Mouse (Mus musculus): ENCODE measurements around the gene Zfpm1. TPM values are rescaled to one million over a fixed set of nuclear protein-coding genes. Genes with fewer than 3 reads are reported as not detected.

The Zfpm1 gene
- polyA plus RNA-seq, 1 experiment from 2014 or later = 2.1 TPM

DNA sequence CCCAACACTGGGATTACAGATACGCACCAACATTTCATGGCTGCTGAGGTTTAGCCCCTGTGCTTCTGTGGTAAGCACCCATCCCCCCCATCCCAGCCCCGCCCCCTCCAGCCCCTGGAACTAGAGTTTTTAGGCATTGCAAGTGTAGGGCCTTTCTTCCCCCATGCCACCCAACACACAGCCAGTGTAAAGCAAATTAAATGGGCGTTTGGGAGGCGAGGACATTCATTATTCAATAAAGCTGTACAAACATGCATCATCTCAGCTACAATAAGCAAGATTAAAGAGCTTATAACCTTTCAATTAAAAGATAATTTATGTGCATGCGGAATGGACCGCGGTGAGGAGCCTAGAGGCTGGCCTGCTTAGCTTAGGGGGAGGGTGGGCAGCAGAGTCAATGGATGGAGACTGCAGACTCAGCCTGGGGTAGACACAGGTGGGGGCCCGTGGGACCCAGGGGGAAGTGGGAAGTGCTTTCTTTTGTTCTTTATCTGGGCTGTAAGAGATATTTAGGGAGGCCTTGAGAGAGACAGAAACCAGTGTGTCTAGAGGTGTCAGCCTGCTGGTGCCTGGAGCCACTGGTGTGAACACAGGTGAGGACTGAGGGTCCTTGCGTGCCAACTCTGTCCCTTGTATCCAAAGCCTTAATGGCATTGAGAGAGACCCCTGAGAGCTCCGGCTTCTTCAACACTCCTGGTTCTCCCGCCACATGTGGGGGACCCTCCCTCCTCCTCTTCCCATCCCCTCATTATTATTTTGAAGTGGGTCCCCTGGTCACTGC, 68.6 kb downstream of the Zfpm1 start:
- ATAC-seq (ENCODE audit: insufficient read depth, low FRiP score) = no peak
- H3K27ac ChIP-seq (ENCODE audit: low read length) = no peak overlapping the region
- H3K4me1 ChIP-seq (ENCODE audit: control insufficient read depth, insufficient read depth, low read length) = peaks cover 4% of the 10 kb centered on the region; the same call in 1 of the 2 replicates
- WGBS = 39% methylated on average over 11 of the region's 11 CpGs
- H3K4me2 ChIP-seq (ENCODE audit: low read depth, low read length) = no peak overlapping the region
- no peaks in the 10 kb centered on the region for H3K9me3 ChIP-seq (replicated peaks; ENCODE audit: control insufficient read depth, low read length)
- H3K36me3 ChIP-seq (ENCODE audit: control insufficient read depth, insufficient read depth, low read length) = no peaks in the 10 kb centered on the region
- no peak overlapping the region for H3K9ac ChIP-seq (ENCODE audit: low read length)
- no peak overlapping the region for H3K4me3 ChIP-seq (replicated peaks; ENCODE audit: low read length)
- H3K27me3 ChIP-seq (ENCODE audit: control insufficient read depth, insufficient read depth, low read length) = no peaks in the 10 kb centered on the region

DNA sequence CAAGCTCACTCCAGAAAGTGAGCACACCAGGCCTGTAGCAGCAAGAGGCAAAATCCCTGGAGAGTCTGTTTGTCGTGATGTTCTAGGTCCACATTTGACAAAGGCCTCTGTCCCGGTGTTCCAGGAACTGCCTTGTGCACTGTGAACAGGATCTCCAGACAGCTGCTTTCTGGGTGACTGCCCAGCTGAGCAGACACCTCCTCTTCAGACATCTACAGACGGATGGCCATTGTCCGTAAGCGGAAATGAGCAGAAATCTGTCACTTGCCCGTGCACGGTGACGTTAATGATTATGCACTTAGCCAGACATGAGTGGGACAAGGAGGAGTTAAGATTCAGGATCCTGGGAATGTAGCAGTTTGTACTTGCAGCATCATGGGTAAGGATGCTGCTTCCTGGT, 72.2 kb downstream of the Zfpm1 start:
- no peaks in the 10 kb centered on the region for H3K27me3 ChIP-seq (ENCODE audit: control insufficient read depth, insufficient read depth, low read length)
- no peak overlapping the region for H3K4me3 ChIP-seq (replicated peaks; ENCODE audit: low read length)
- H3K27ac ChIP-seq (ENCODE audit: low read length) = no peak overlapping the region
- ATAC-seq (ENCODE audit: insufficient read depth, low FRiP score) = no peak
- no peak overlapping the region for H3K9ac ChIP-seq (ENCODE audit: low read length)
- H3K4me2 ChIP-seq (ENCODE audit: low read depth, low read length) = no peak overlapping the region
- no peaks in the 10 kb centered on the region for H3K9me3 ChIP-seq (replicated peaks; ENCODE audit: control insufficient read depth, low read length)
- 76% methylated on average over 8 of the region's 8 CpGs for WGBS
- H3K36me3 ChIP-seq (ENCODE audit: control insufficient read depth, insufficient read depth, low read length) = no peaks in the 10 kb centered on the region
- H3K4me1 ChIP-seq (ENCODE audit: control insufficient read depth, insufficient read depth, low read length) = peaks cover 4% of the 10 kb centered on the region; the same call in 1 of the 2 replicates

DNA sequence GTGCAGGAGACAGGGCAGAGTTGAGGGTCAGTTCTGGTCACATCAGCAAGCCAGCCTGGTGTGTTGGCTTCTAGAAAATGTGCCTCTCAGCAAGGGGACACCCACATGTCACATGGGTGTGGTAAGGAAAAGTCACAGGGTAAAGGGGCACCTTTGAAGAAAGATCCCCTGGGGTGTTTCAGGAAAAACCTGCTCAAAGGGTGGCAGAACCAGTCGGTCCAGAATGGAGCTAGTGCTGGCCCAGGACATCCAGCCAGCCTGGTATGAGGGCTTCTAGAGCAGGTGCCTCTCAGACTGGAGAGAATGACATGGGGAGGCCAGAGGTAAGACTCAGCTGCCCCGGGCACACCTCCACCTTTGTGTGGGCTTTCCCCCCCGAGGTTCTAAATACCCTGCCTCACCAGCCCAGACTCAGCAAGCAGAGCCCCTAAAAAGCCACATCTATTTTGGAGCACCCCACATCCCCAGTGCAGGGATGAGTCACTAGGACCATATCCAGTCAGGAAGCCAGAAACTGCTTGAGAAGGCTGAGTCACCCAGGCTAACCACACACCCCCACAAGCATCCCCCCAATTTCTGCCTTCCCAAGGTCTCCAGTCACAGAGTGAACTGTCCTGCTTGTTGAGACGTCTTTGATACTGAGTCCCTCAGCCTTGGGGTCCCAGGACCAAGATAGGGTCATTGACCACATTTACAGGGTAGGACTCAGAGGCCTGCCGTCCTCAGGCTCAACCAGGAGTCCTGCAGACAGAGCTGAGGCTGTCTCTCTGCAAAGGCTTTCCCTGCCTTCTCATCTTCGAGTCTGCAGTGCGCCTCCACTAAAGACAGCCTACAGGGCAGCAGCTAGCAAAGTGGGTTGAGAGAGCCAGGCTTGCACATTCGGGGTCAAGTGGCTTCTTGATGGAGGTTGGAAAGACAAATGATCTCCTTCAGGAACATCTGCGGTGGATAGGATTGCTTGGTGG, 74.0 kb downstream of the Zfpm1 start:
- Histone ChIP-seq H3K4me2 (ENCODE audit: low read depth, low read length) (peak overlapping the region; percentile 6; the same call in 1 of the 2 replicates), H3K36me3 (ENCODE audit: control insufficient read depth, insufficient read depth, low read length) (no peaks in the 10 kb centered on the region), H3K9me3 (replicated peaks; ENCODE audit: control insufficient read depth, low read length) (no peaks in the 10 kb centered on the region), H3K9ac (ENCODE audit: low read length) (no peak overlapping the region), H3K27me3 (ENCODE audit: control insufficient read depth, insufficient read depth, low read length) (no peaks in the 10 kb centered on the region), H3K4me3 (replicated peaks; ENCODE audit: low read length) (no peak overlapping the region), H3K27ac (ENCODE audit: low read length) (peak overlapping the region; percentile 47; the same call in 1 of the 2 replicates), H3K4me1 (ENCODE audit: control insufficient read depth, insufficient read depth, low read length) (no peaks in the 10 kb centered on the region)
- 54% methylated on average over 9 of the region's 9 CpGs for WGBS
- ATAC-seq (ENCODE audit: insufficient read depth, low FRiP score) = peak; percentile 69

DNA sequence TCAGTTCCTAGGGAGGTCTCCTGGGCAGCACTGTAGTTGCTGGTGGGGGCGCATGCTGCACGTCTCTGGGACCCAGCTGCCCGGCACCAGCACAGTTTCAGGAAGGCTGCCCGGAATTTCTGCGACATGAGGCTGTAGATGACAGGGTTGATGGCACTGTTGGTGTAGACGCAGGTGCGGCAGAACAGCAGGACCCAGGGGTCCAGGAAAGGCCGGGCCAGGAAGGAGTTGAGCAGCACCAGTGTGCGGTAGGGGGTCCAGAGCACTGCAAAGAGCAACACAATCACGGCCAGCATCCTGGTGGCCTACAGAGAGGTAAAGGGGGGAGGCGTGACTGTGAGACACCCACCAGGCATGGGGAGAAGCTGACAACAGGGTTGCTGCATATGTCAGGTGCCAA, 75.3 kb downstream of the Zfpm1 start:
- Histone ChIP-seq H3K27ac (ENCODE audit: low read length) (no peak overlapping the region), H3K4me3 (replicated peaks; ENCODE audit: low read length) (no peak overlapping the region), H3K9ac (ENCODE audit: low read length) (no peak overlapping the region), H3K9me3 (replicated peaks; ENCODE audit: control insufficient read depth, low read length) (no peaks in the 10 kb centered on the region), H3K27me3 (ENCODE audit: control insufficient read depth, insufficient read depth, low read length) (no peaks in the 10 kb centered on the region), H3K36me3 (ENCODE audit: control insufficient read depth, insufficient read depth, low read length) (no peaks in the 10 kb centered on the region), H3K4me1 (ENCODE audit: control insufficient read depth, insufficient read depth, low read length) (no peaks in the 10 kb centered on the region), H3K4me2 (ENCODE audit: low read depth, low read length) (no peak overlapping the region)
- WGBS = 64% methylated on average over 11 of the region's 11 CpGs
- ATAC-seq (ENCODE audit: insufficient read depth, low FRiP score) = no peak

DNA sequence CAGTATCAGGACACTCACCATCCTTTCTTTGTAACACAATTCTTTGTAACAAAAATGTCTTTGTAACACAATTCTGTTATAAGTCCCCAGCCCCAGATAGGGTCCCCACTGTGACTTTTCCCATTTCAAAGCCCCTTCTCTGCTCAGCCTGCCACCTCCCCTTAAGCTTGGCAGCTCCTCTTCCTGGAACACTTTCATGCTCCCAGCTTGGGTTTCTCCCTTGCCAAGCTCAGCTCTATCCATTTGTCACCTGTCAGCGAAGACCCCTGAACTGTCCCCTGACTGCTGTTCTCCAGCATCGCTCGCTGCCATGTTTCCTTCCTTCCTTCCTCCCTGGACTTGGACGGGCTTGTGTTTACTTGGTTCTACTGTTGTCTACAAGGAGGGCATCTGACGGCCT, 75.7 kb downstream of the Zfpm1 start:
- Histone ChIP-seq H3K9me3 (replicated peaks; ENCODE audit: control insufficient read depth, low read length) (no peaks in the 10 kb centered on the region), H3K27ac (ENCODE audit: low read length) (no peak overlapping the region), H3K36me3 (ENCODE audit: control insufficient read depth, insufficient read depth, low read length) (no peaks in the 10 kb centered on the region), H3K27me3 (ENCODE audit: control insufficient read depth, insufficient read depth, low read length) (no peaks in the 10 kb centered on the region), H3K4me2 (ENCODE audit: low read depth, low read length) (no peak overlapping the region), H3K9ac (ENCODE audit: low read length) (no peak overlapping the region), H3K4me1 (ENCODE audit: control insufficient read depth, insufficient read depth, low read length) (no peaks in the 10 kb centered on the region), H3K4me3 (replicated peaks; ENCODE audit: low read length) (no peak overlapping the region)
- WGBS = 74% methylated on average over 5 of the region's 5 CpGs
- no peak for ATAC-seq (ENCODE audit: insufficient read depth, low FRiP score)

DNA sequence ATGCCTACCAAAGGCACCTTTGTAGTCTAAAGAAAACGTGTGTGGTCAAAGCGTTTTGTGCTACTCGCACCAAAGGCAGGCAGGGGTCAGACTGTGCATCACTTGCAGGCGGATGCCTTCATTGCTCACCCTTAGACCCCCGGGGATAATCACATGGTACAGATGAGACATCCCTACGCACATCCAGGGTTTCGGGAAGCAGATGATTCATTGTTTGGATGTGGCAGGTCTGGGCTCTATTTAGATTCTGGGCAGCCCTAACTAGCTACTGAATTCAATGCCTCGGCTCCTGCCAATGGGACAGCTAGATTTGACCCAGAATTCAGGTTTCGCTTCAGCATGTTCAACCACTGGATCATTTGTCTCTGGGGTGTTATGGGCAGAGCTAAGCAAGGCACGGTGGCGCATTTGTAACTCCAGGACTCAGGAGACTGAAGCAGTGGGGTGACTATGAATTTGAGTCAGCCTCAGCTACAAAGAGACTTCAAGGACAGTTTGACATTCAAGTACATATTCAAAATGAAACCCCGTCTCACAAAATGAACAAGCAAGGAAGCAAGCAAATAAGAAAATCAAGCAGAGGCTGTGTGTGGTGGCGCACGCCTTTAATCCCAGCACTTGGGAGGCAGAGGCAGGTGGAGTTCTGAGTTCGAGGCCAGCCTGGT, 77.3 kb downstream of the Zfpm1 start:
- Histone ChIP-seq H3K27ac (ENCODE audit: low read length) (no peak overlapping the region), H3K9ac (ENCODE audit: low read length) (no peak overlapping the region), H3K4me2 (ENCODE audit: low read depth, low read length) (no peak overlapping the region), H3K4me3 (replicated peaks; ENCODE audit: low read length) (no peak overlapping the region), H3K36me3 (ENCODE audit: control insufficient read depth, insufficient read depth, low read length) (no peaks in the 10 kb centered on the region), H3K27me3 (ENCODE audit: control insufficient read depth, insufficient read depth, low read length) (no peaks in the 10 kb centered on the region), H3K9me3 (replicated peaks; ENCODE audit: control insufficient read depth, low read length) (no peaks in the 10 kb centered on the region), H3K4me1 (ENCODE audit: control insufficient read depth, insufficient read depth, low read length) (no peaks in the 10 kb centered on the region)
- WGBS = 77% methylated on average over 15 of the region's 15 CpGs
- ATAC-seq (ENCODE audit: insufficient read depth, low FRiP score) = no peak

DNA sequence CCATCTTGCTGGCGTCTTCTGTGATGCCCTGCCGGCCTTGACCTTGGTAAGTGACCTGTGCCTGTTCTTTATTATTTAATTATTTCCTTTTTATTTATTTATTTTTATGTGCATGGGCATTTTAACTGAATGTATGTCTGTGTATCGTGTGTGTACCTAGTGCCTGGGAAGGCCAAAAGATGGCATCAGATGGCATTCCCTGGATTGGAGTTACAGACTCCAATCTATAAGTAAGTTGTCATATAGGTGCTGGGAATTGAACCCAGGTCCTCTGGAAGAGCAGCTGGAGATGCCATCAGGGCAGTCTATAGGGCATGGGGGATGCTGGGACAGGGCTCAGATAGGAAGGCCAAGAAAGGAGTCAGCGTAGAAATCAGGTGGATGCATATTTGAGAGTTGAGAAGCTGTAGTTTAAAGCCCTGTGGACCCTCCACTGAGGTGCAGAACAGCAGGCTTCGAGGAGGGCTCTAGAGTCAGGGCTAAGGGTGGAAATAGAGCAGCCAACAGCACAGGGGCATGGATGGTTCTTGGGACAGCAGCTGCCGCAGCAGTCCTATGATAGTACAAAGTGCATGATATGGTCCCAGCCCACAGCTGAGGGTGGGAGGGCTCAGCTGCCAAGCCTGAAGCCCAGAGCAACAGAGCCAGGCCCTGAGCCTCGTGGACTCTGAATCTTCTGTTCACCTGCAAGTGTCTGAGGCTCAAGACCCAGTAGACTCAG, 78.9 kb downstream of the Zfpm1 start, which contains the start of gene Trhr2:
TSS of gene Trhr2 (minus strand) at position 51 of the 721 bp plus-strand sequence.
- H3K4me3 ChIP-seq (replicated peaks; ENCODE audit: low read length) = no peak within 1 kb of the TSS
- no peak within 1 kb of the TSS for H3K4me2 ChIP-seq (ENCODE audit: low read depth, low read length)
- H3K27me3 ChIP-seq (ENCODE audit: control insufficient read depth, insufficient read depth, low read length) = no peaks in the 10 kb centered on the region
- no peaks in the 10 kb centered on the region for H3K9me3 ChIP-seq (replicated peaks; ENCODE audit: control insufficient read depth, low read length)
- 78% methylated on average over 7 of the region's 7 CpGs for WGBS
- no peak within 1 kb of the TSS for H3K27ac ChIP-seq (ENCODE audit: low read length)
- no peaks in the 10 kb centered on the region for H3K36me3 ChIP-seq (ENCODE audit: control insufficient read depth, insufficient read depth, low read length)
- no peak within 1 kb of the TSS for H3K9ac ChIP-seq (ENCODE audit: low read length)
- no peaks in the 10 kb centered on the region for H3K4me1 ChIP-seq (ENCODE audit: control insufficient read depth, insufficient read depth, low read length)
- no peak for ATAC-seq (ENCODE audit: insufficient read depth, low FRiP score)

DNA sequence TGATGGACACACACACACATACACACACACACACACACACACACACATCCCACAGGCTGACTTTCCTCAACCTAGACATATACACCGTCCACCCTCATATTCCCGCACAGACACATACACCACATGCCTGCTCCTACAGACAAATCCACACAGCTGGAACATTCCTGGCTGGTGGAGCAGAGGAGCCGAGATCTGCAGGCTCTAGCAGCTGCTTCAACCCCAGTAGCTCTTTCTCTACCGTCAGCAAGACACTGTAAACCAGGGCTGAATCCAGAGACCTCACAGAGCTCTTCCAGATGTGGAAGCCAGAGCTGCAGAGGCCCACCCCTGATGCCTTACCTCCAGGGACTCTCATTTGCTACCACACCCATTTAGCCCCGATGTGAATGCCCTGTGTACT, 80.3 kb downstream of the Zfpm1 start:
- H3K27ac ChIP-seq (ENCODE audit: low read length) = no peak overlapping the region
- no peaks in the 10 kb centered on the region for H3K4me1 ChIP-seq (ENCODE audit: control insufficient read depth, insufficient read depth, low read length)
- WGBS = 30% methylated on average over 5 of the region's 5 CpGs
- peak; percentile 42; the same call in 1 of the 2 replicates for ATAC-seq (ENCODE audit: insufficient read depth, low FRiP score)
- 0 out of 2 replicates have a peak overlapping the region, but pooled peaks have one; percentile 7 for H3K9ac ChIP-seq (ENCODE audit: low read length)
- no peaks in the 10 kb centered on the region for H3K9me3 ChIP-seq (replicated peaks; ENCODE audit: control insufficient read depth, low read length)
- H3K4me2 ChIP-seq (ENCODE audit: low read depth, low read length) = no peak overlapping the region
- H3K4me3 ChIP-seq (replicated peaks; ENCODE audit: low read length) = no peak overlapping the region
- H3K27me3 ChIP-seq (ENCODE audit: control insufficient read depth, insufficient read depth, low read length) = no peaks in the 10 kb centered on the region
- no peaks in the 10 kb centered on the region for H3K36me3 ChIP-seq (ENCODE audit: control insufficient read depth, insufficient read depth, low read length)

All from stomach, embryonic 16.5 days (tissue).